Mouse (Mus musculus): ENCODE results near the gene Ccdc71. TPM values are rescaled to one million over a fixed set of nuclear protein-coding genes. Genes with fewer than 3 reads are reported as not detected.

Gene Ccdc71
- total RNA-seq (2017): 11.0 and 15.4 TPM in 2 replicates

DNA sequence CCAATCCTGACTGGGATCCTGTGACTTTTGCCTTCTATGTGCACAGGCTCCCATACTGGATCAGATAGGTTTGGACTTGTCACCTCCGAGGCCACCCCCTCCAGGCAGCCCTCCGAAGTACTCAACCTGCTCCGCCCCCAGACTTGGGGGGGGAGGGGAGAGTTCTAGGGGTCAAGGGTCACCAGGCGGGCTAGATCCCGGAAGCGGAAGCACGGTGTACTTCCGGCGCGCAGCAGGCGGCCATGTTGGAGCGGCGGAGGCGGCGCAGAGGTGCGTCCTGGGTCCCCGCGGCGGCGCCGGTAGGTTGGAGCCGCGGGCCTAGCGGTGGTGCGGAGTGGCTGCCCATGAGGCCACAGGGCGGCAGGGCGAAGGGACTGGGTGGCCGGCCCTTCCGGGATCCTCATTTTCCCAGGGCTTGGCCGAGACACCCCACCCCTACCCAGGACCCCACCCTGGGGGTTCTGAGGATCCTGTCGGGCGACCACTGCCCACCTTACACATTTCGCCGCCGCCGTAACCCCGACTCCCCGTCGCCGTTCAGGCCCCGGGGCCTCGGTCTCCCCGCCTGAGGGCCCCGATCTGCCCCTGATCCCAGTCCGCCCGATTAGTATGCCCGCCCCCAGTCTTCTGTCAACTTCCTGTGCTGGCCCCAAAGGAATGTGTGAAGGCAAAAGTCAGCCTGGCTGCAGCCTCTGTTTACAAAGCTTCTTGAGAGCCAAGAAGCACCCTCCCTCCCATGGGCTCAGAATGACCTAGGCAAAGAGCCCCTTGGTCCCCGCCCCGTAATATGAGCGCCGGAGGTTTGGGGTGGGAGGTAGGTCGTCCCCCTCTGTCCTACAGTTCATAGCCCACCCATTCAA is at the start of gene Ccdc71:
TSS of gene Ccdc71 (plus strand) at position 209 of the 860 bp plus-strand sequence.
- peak; percentile 91 for ATAC-seq (replicated peaks; ENCODE audit: low read depth, poor library complexity, severe bottlenecking)

DNA sequence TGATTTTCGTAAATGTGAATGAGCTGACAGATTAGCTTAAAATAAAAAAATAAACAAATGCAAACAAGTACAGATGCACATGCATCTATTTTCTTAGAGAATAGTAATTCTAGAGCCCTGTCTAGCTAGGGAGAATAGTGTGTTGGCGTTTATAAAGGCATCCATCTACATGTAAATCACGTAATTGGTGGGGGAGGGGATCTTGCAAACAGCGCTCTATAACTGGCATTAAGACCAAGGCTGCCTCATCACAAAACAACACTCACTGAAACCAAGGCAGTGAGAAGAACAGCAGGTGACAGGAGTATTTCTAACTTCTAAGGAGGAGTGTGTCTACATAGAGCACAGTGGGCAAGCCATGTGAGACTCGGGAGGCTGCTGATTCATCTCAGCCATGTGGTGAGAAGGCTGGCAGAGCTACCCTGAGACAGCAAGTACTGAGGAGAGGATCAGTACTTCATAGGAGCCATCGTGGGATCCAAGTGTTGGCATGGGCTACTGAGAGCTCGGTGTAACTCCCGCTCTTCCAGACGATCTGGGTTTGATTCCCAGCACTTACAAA is 48.9 kb upstream of the Ccdc71 start:
- ATAC-seq (replicated peaks; ENCODE audit: low read depth, poor library complexity, severe bottlenecking): no peak

DNA sequence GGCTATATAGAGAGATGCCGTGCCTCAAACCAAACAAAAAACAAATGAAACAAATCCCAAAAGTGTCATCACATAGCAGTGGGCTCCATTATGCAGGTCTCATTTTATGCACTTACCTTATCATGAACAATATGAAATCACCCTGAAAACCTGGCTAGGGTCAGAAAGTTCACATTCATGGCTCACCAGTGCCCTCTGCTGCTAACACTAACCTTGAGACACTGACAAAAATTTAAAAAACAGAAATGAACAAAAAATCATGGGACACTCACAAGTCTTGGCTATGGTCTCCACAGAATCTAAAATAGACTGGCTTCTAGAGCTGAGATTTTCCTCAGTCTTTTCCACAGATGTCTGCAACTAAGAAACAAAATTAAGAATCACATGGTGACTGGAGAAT is 48.1 kb upstream of the Ccdc71 start:
- no peak; the same call in 1 of the 2 replicates for ATAC-seq (replicated peaks; ENCODE audit: low read depth, poor library complexity, severe bottlenecking)

DNA sequence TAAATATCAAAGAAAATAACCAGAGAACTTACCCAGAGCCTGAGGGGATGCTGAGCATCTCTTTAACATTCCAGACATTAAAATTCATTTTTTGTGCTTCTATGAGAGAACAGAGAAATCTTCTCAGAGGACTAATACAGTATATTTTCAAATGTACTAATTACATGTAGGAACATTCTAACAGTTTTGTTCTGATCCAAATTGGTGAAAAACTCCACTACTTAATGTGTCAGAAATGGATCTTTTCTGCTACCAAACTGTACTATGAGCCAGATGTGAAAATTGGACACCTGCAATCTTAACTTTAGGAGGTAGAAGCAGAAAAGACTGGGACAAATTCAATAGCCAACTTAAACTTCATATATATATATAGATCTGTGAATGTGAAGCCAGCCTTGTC is 31.9 kb upstream of the Ccdc71 start, which contains the start of gene Ccdc36:
TSS of gene Ccdc36 (minus strand) at position 101 of the 400 bp plus-strand sequence.
- ATAC-seq (replicated peaks; ENCODE audit: low read depth, poor library complexity, severe bottlenecking): no peak

DNA sequence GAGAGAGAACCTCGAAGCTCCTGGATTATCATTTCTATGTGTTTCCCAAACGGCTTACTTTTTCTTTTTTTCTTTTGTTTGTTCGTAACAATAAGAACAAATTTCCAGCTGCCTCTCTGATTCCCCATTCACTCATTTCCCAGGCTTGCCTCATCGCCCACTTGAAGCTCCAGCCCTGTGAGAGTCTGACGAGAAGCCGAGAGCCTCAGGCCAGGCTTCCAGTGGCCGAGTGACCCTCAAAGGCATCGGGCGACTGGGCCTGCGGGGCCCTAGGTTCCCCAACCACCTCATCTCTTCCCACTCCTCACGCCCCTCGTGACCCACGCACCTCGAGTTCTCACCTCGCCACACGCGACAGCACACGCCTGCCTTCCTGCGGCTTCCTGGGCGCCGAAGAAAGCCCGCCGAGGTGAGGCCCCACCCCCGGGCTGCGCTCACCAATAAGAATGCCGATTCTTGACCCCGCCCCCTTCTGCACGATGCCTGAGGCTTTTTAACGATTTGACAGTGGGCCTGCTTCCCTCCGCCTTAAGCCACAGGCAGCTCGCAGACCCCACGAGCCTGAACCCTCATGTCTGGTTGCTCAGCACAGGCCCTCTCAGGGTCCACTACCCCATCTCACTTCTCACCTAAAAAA is 28.8 kb upstream of the Ccdc71 start:
- peak; percentile 72 for ATAC-seq (replicated peaks; ENCODE audit: low read depth, poor library complexity, severe bottlenecking)

GRCm38 (mm10) chr9:108436182-108436581 is 24.1 kb upstream of the Ccdc71 start, which contains the start of gene BC048562:
TSS of gene BC048562 (plus strand) at chr9:108436482.
- ATAC-seq (replicated peaks; ENCODE audit: low read depth, poor library complexity, severe bottlenecking): no peak

- ATAC-seq (replicated peaks; ENCODE audit: low read depth, poor library complexity, severe bottlenecking): no peak
Measured at GRCm38 (mm10) chr9:108439176-108439575, 21.2 kb upstream of the Ccdc71 start.

GRCm38 (mm10) chr9:108440485-108440884 is 19.8 kb upstream of the Ccdc71 start:
- no peak for ATAC-seq (replicated peaks; ENCODE audit: low read depth, poor library complexity, severe bottlenecking)

DNA sequence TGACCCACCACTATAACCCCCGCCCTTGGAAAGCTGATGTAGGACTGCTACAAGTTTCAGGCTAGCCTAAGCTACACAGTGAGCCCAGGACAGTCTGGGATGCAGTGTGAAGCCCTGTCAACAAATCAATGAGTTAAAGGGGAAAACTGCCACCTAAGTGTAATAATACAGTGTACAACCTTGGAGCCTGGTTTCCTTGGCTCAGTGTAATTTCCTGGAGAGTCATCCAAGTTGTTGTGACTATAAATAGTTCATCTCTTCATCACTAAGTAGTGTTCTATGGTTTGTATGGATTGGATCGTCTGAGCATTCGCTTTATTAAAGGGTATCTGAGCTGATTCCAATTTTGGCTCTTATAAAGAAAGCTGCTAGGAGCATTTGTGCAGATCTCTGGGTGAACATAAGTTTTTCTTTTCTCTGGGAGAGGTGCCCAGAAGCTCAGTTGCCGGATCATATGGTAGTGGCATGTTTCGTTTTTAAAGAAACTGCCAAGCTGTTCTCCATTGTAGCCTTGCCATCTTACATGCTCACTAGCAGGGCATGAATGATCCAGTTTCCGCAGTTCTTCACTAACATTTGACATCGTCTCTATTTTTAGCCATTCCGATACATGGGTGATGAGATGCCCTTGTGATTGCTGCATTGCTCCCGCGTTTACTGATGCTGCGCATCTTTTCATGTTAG is 18.9 kb upstream of the Ccdc71 start:
- ATAC-seq (replicated peaks; ENCODE audit: low read depth, poor library complexity, severe bottlenecking): no peak

GRCm38 (mm10) chr9:108445125-108445524 is 15.2 kb upstream of the Ccdc71 start:
- ATAC-seq (replicated peaks; ENCODE audit: low read depth, poor library complexity, severe bottlenecking): peak; percentile 63

DNA sequence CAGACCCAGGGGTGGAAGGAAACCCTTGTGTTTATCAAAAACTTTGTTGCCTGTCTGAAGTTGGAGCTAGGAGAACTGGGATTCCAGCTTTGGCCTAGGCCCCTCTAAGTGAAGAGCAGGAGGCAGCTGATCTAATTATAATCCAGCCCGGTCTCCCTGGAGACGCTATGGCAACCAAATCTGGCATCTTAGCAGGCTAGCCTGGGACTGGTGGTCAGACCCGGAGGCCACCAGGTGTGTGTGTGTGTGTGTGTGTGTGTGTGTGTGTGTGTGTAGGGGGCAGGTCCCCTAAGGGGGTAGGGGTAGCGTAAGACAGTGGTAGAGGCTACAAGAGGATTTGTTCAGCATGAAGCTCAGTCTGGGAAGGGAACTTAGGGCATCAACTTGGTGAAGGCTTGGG is 10.5 kb upstream of the Ccdc71 start:
- ATAC-seq (replicated peaks; ENCODE audit: low read depth, poor library complexity, severe bottlenecking): no peak

DNA sequence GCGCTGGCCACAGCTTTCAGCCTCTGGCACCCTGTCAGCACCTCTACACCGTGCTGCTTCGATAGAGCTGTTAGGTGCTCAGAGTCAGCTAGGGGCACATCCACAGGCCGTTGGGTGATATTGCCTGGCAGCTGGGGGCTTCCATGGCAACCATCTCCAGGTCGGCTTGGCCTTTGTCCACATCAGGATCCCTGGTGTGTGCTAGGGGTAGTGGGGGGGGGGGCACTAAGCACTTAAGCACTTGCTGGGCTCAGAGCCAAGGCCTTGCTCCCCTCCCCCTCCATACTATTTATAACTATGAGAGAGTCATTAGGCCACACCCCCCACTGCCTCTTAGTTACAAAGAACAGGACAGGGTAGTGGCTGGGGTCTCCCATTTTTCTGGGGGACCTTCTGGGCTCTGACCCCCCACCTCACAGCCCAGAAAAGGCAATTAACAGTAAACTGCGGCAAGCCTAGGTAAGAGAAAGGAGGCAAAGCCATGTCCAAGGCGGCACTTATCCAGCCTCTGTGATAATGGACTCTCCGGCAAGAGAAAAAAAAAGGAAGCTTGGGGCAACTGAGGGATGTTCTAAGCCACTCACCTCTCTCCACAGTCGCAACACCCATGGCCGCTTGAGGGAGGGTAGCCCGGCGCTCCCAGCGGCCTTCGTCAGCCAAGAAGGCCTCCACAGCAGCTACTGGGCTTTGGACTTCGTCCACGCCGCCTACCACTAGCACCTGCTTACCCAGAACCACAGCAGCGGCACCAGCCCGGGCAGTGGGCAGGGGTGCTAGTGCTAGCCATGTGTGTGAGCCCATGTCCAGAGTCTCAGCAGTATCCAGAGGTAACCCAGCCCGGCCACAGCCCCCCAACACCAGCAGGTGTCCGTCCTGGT is 9.8 kb upstream of the Ccdc71 start:
- 0 out of 2 replicates have a peak, but pooled peaks have one; percentile 15 for ATAC-seq (replicated peaks; ENCODE audit: low read depth, poor library complexity, severe bottlenecking)

GRCm38 (mm10) chr9:108451170-108451493 is 9.2 kb upstream of the Ccdc71 start:
- no peak for ATAC-seq (replicated peaks; ENCODE audit: low read depth, poor library complexity, severe bottlenecking)

DNA sequence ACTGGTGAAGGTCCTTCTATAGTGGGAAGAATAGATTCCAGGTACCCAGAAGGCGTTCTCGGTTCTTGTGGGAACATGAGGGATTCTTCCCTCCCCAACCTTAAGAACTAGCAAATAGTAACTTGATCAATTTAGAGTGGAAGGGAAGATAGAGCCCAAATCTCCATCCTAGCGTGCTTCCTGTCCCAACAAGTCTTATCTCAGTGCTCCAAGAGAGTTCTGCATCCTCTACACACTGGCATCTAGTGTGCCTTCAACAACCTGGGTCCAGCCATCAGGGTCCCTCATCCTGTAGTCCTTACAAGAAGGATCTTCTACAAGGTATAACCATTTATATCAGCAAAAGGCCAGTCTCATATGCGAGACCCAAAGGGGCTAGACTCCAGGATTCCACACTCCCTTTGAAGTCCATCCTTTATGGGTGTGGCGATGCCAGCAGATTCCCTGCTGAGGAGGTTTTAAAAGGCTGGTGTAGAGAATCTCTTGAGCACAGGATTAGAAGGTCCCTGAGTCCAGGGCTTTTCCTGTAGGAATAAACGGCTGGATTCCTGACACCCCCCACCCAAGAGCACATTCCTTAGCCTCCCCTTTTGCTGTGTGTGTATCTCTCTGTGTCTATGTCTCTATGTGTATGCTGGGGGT is 8.7 kb upstream of the Ccdc71 start:
- no peak for ATAC-seq (replicated peaks; ENCODE audit: low read depth, poor library complexity, severe bottlenecking)

- ATAC-seq (replicated peaks; ENCODE audit: low read depth, poor library complexity, severe bottlenecking): peak; percentile 82
Measured at GRCm38 (mm10) chr9:108452291-108452906, 7.9 kb upstream of the Ccdc71 start.

GRCm38 (mm10) chr9:108452911-108453310 is 7.4 kb upstream of the Ccdc71 start:
- ATAC-seq (replicated peaks; ENCODE audit: low read depth, poor library complexity, severe bottlenecking): no peak

- no peak for ATAC-seq (replicated peaks; ENCODE audit: low read depth, poor library complexity, severe bottlenecking)
Measured at GRCm38 (mm10) chr9:108453458-108453857, 6.9 kb upstream of the Ccdc71 start.

- no peak for ATAC-seq (replicated peaks; ENCODE audit: low read depth, poor library complexity, severe bottlenecking)
Measured at GRCm38 (mm10) chr9:108454429-108454828, 5.9 kb upstream of the Ccdc71 start.

Measured in common myeloid progenitor, adult 5-6 weeks (primary cell).